Mouse (Mus musculus) central nervous system, embryonic 18 days (tissue): Measurements from ENCODE around the gene Gm10142. TPM values are rescaled to one million over a fixed set of nuclear protein-coding genes. Genes with fewer than 3 reads are reported as not detected.

ENCODE experiments used
- polyA plus RNA-seq: library from polyadenylated mRNA; depleted of rRNA; stranded (reverse); fragments of >200 nt; gene quantifications from 2 replicates; pipeline ENCODE4 v1.2.3, GENCODE M21; 2012; rRNA removed

Gm10142 gene
- not detected in 2 replicates for polyA plus RNA-seq

DNA sequence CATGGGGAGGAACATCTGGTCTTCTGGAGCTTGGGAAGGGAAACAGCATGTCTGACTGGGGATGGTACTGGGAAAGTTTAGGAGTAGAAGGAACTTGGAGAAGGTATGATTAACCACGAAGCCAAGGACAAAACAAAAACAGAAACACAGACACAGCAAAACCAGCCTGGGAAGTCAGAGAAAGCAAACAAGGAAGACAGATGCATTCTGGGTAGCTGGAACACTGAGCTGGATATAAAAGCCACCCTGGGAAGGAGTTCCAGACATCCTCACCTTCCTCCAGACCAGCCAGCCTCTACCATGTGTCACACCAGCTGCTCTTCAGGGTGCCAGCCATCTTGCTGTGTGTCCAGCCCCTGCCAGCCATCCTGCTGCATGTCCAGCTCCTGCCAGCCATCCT lies at the start of gene Gm10142:
Gm10142 (plus strand) TSS at position 301 of the 400 bp plus-strand sequence.

GRCm38 (mm10) chr10:77685895-77686664 lies 29.5 kb upstream of the Gm10142 start, which contains the start of gene Tspear:
Tspear (plus strand) TSS chr10:77686569.

DNA sequence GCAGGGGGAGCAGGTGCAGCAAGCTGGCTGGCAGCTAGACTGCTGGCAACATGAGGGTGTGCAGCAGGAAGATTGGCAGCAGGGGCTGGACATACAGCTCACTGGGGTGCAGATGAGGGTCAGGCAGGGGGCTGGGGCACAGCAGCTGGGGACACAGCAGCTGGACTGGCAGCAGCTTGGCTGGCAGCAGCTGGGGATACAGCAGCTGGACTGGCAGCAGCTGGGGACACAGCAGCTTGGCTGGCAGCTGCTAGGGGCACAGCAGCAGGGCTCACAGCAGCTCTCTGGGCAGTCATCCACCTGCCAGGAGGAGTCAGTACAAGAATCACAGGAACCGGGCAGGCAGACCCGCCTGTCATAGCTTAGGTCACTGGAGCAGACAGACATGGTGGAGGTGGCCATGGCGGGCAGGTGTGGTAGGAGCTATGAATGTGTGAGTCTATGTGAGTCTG lies 25.2 kb upstream of the Gm10142 start, which contains the start of gene Gm19402:
Gm19402 (minus strand) TSS at position 402 of the 452 bp plus-strand sequence.

GRCm38 (mm10) chr10:77697133-77697532 lies 18.5 kb upstream of the Gm10142 start, which contains the start of gene Gm9508:
Gm9508 (minus strand) TSS chr10:77697233.

GRCm38 (mm10) chr10:77706326-77706725 lies 9.3 kb upstream of the Gm10142 start, which contains the start of gene Gm10272:
Gm10272 (plus strand) TSS chr10:77706626.

GRCm38 (mm10) chr10:77711157-77711556 lies 4.5 kb upstream of the Gm10142 start, which contains the start of gene Gm10024:
Gm10024 (plus strand) TSS chr10:77711457.

GRCm38 (mm10) chr10:77720299-77720698 lies 4.7 kb downstream of the Gm10142 start, which contains the start of gene Krtap12-1:
Krtap12-1 (plus strand) TSS chr10:77720599.

GRCm38 (mm10) chr10:77726186-77726585 lies 10.6 kb downstream of the Gm10142 start, which contains the start of gene Gm10100:
Gm10100 (plus strand) TSS chr10:77726486.

DNA sequence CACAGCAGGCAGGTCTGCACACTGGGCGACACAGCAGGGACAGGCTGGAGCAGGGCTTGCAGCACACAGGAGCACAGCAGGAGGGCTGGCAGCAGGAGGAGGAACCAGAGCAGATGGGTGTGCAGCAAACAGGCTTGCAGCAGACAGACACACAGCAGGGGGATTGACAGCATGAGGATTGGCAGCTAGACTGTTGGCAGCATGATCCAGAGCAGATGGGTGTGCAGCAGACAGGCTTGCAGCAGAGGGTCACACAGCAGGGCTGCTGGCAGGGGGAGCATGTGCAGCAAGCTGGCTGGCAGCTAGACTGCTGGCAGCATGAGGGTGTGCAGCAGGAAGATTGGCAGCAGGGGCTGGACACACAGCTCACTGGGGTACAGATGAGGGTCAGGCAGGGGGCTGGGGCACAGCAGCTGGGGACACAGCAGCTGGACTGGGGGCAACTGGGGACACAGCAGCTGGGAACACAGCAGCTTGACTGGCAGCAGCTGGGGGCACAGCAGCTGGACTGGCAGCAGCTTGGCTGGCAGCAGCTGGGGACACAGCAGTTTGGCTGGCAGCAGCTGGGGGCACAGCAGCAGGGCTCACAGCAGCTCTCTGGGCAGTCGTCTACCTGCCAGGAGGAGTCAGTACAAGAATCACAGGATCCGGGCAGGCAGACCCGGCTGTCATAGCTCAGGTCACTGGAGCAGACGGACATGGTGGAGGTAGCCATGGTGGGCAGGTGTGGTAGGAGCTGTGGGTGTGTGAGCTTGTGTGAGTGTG lies 26.5 kb downstream of the Gm10142 start, which contains the start of gene Gm18596:
Gm18596 (minus strand) TSS at position 715 of the 765 bp plus-strand sequence.

DNA sequence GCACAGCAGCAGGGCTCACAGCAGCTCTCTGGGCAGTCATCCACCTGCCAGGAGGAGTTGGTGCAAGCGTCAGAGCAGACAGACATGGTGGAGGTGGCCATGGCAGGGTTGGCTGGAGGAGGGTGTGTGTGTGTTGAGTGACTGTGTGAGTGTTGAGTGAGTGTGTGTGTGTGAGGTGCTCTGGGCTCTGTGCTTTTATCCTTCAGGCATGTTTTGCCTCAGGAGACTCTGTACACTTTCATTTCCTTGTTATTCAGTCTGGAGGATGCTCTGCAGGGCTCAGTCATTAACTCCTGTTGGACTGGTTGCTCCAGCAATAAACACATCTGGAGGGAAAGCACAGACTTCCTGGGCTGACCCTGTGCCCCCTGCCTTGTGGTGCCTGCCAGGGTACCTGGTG lies 35.6 kb downstream of the Gm10142 start, which contains the start of gene Gm9736:
Gm9736 (minus strand) TSS at position 101 of the 400 bp plus-strand sequence.

GRCm38 (mm10) chr10:77759582-77759981 lies 44.0 kb downstream of the Gm10142 start, which contains the start of gene Gm3233:
Gm3233 (minus strand) TSS chr10:77759682.

Other genes starting within 250 kb of the Gm10142 start
- 36.0 and 38.3 TPM in 2 replicates for gene Fam207a, start 200.0 kb upstream of the Gm10142 start, polyA plus RNA-seq
- 0.95 and 0.98 TPM in 2 replicates for gene Itgb2, start 185.6 kb upstream of the Gm10142 start, polyA plus RNA-seq
- 75.2 and 76.7 TPM in 2 replicates for gene Pttg1ip, start 134.1 kb upstream of the Gm10142 start, polyA plus RNA-seq
- gene Sumo3, start 109.7 kb upstream of the Gm10142 start, polyA plus RNA-seq = 432 and 449 TPM in 2 replicates
- 42.7 TPM in 1 of 2 replicates, not detected in the other for gene Gm49325, start 109.6 kb upstream of the Gm10142 start, polyA plus RNA-seq
- 46.0 and 46.8 TPM in 2 replicates for gene Ube2g2, start 93.5 kb upstream of the Gm10142 start, polyA plus RNA-seq
- 0.92 and 1.3 TPM in 2 replicates for gene Tspear, start 29.2 kb upstream of the Gm10142 start, polyA plus RNA-seq
- gene Gm19402, start 25.1 kb upstream of the Gm10142 start, polyA plus RNA-seq = not detected in 2 replicates
- not detected in 2 replicates for gene Gm9508, start 18.6 kb upstream of the Gm10142 start, polyA plus RNA-seq
- gene Gm10272, start 9.2 kb upstream of the Gm10142 start, polyA plus RNA-seq = not detected in 2 replicates
- not detected in 2 replicates for gene Gm10024, start 4.3 kb upstream of the Gm10142 start, polyA plus RNA-seq
- gene Krtap12-1, start 4.8 kb downstream of the Gm10142 start, polyA plus RNA-seq = not detected in 2 replicates
- gene Gm10100, start 10.7 kb downstream of the Gm10142 start, polyA plus RNA-seq = not detected in 2 replicates
- not detected in 2 replicates for gene Gm18596, start 26.8 kb downstream of the Gm10142 start, polyA plus RNA-seq
- not detected in 2 replicates for gene Gm9736, start 35.5 kb downstream of the Gm10142 start, polyA plus RNA-seq
- gene Gm3233, start 43.9 kb downstream of the Gm10142 start, polyA plus RNA-seq = not detected in 2 replicates
- gene Gm3238, start 55.5 kb downstream of the Gm10142 start, polyA plus RNA-seq = not detected in 2 replicates
- not detected in 2 replicates for gene Gm7138, start 61.1 kb downstream of the Gm10142 start, polyA plus RNA-seq
- not detected in 2 replicates for gene Gm3250, start 66.7 kb downstream of the Gm10142 start, polyA plus RNA-seq
- gene Gm7137, start 72.4 kb downstream of the Gm10142 start, polyA plus RNA-seq = not detected in 2 replicates
- not detected in 2 replicates for gene Gm9639, start 79.3 kb downstream of the Gm10142 start, polyA plus RNA-seq
- not detected in 2 replicates for gene Gm19668, start 83.3 kb downstream of the Gm10142 start, polyA plus RNA-seq
- 0.09 TPM in 1 of 2 replicates, not detected in the other for gene Gm9507, start 96.0 kb downstream of the Gm10142 start, polyA plus RNA-seq
- gene Gm2696, start 98.9 kb downstream of the Gm10142 start, polyA plus RNA-seq = not detected in 2 replicates
- not detected in 2 replicates for gene Krtap10-4, start 111.3 kb downstream of the Gm10142 start, polyA plus RNA-seq
- not detected in 2 replicates for gene Krtap10-10, start 120.1 kb downstream of the Gm10142 start, polyA plus RNA-seq
- gene Gm36176, start 131.0 kb downstream of the Gm10142 start, polyA plus RNA-seq = not detected in 2 replicates
- not detected in 2 replicates for gene Gm10318, start 137.1 kb downstream of the Gm10142 start, polyA plus RNA-seq
- gene Gm3285, start 146.2 kb downstream of the Gm10142 start, polyA plus RNA-seq = not detected in 2 replicates
- 19.3 and 20.3 TPM in 2 replicates for gene Lrrc3, start 186.7 kb downstream of the Gm10142 start, polyA plus RNA-seq